Mouse (Mus musculus): ENCODE measurements around the gene Nmrk1. TPM values are rescaled to one million over a fixed set of nuclear protein-coding genes. Genes with fewer than 3 reads are reported as not detected.
"Not testable (repeated sequence)": the region's sequence is repeated elsewhere in the genome, so short reads cannot be mapped to it uniquely, and the experiment has no call there.

The Nmrk1 gene
- 6.4 and 8.8 TPM in 2 replicates for polyA plus RNA-seq (2014; fragmentation: Nextera tagmentation; extraction: Ambion mirVana)

DNA sequence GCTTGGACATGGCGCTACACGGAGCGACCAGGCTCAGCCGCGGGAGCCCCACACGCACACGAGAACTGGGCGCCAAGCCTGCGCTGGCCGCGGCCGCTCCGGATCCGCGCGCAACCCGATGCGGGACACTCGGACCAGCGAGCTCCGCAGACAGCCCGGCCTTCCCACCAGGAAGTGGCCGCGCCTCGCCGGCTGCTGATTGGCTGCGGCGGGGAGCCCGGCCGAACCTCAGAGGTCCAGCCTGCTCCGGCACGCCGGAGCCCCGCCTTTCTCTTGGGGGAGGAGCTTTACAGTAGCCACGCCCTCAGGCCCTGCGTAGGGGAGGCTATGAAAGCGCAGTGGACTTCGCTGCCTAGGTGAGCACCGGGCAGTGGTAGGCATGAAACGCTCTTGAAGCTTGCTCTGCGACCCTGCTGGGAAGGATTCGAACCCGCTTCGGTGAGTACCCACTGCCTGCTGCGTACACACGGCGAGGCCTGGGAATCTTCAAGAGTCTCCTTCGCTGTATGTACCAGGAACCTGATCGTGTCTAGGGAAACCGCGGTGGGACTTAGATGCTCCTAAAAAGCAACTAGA, at the start of gene Nmrk1, which contains the start of gene Ostf1:
Nmrk1 (plus strand) TSS at position 307 of the 576 bp plus-strand sequence.
Ostf1 (minus strand) TSS at position 180 of the 576 bp plus-strand sequence.
- ATAC-seq (ENCODE audit: low FRiP score) (peak; percentile 99), DNase-seq (ENCODE audit: low spot score) (peak; percentile 96)
- Histone ChIP-seq H3K9me3 (ENCODE audit: control insufficient read depth, low read length) (no peaks in the 10 kb centered on the region), H3K36me3 (ENCODE audit: control insufficient read depth, insufficient read depth, low read length) (no peaks in the 10 kb centered on the region), H3K27me3 (ENCODE audit: control insufficient read depth, insufficient read depth, low read length) (no peaks in the 10 kb centered on the region), H3K4me1 (replicated peaks; ENCODE audit: control insufficient read depth, insufficient read depth, low read length) (no peaks in the 10 kb centered on the region), H3K4me2 (replicated peaks; ENCODE audit: low read depth, low read length) (peak within 1 kb of the TSS; percentile 81), H3K9ac (ENCODE audit: low read depth, low read length) (peak within 1 kb of the TSS; percentile 70), H3K27ac (ENCODE audit: low read depth, low read length) (peak within 1 kb of the TSS; percentile 65), H3K4me3 (ENCODE audit: low read depth, low read length) (peak within 1 kb of the TSS; percentile 76)
- WGBS = under 1% methylated on average over 51 of the region's 51 CpGs

DNA sequence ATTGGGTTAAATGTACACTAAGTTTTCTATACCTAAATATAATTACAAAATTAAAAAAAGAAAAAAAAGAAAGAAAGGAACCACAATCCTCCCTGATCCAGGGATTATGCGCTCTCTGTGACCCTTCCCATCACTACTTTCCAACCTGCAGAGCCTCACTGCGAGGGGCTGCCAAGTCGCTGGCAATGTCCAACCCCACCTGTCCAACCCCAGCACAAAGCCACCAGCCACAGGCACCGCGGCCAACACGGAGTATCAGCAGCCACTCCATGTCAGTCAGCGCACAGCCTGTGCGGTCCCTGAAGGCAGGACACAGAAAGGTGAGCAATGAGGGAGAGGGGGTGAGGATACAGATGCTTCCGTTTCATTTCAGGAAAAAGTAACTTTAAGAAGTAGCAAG, 49.5 kb upstream of the Nmrk1 start:
- WGBS = 93% methylated on average over 9 of the region's 9 CpGs
- Histone ChIP-seq H3K9me3 (ENCODE audit: control insufficient read depth, low read length) (no peaks in the 10 kb centered on the region), H3K27ac (ENCODE audit: low read depth, low read length) (no peak overlapping the region), H3K27me3 (ENCODE audit: control insufficient read depth, insufficient read depth, low read length) (no peaks in the 10 kb centered on the region), H3K4me3 (ENCODE audit: low read depth, low read length) (no peak overlapping the region), H3K9ac (ENCODE audit: low read depth, low read length) (no peak overlapping the region), H3K36me3 (ENCODE audit: control insufficient read depth, insufficient read depth, low read length) (no peaks in the 10 kb centered on the region), H3K4me1 (replicated peaks; ENCODE audit: control insufficient read depth, insufficient read depth, low read length) (no peaks in the 10 kb centered on the region), H3K4me2 (replicated peaks; ENCODE audit: low read depth, low read length) (no peak overlapping the region)
- ATAC-seq (ENCODE audit: low FRiP score) = no peak
- no peak for DNase-seq (ENCODE audit: low spot score)

DNA sequence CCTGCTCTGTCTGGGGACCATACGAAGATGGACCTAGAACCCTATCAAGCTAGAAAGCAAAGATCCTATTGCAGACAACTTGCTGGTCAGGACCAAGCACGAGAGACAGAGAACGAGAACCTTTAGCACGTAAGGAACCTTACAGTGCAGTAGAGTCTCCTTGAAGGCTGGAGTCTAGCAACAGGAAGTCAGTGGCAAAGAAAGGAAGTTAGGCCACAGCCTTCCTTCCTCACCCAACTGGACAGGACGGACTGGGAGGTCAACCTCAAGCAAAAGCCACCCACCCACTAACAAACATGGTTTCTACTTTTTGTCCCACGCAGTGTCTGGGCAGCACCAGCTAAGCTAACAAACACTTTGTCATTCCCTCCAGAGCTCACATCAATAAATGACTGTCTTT, 48.9 kb upstream of the Nmrk1 start:
- Histone ChIP-seq H3K4me2 (replicated peaks; ENCODE audit: low read depth, low read length) (no peak overlapping the region), H3K9ac (ENCODE audit: low read depth, low read length) (no peak overlapping the region), H3K27ac (ENCODE audit: low read depth, low read length) (no peak overlapping the region), H3K27me3 (ENCODE audit: control insufficient read depth, insufficient read depth, low read length) (no peaks in the 10 kb centered on the region), H3K4me3 (ENCODE audit: low read depth, low read length) (no peak overlapping the region), H3K36me3 (ENCODE audit: control insufficient read depth, insufficient read depth, low read length) (no peaks in the 10 kb centered on the region), H3K4me1 (replicated peaks; ENCODE audit: control insufficient read depth, insufficient read depth, low read length) (no peaks in the 10 kb centered on the region), H3K9me3 (ENCODE audit: control insufficient read depth, low read length) (no peaks in the 10 kb centered on the region)
- ATAC-seq (ENCODE audit: low FRiP score) = no peak
- DNase-seq (ENCODE audit: low spot score) = no peak
- WGBS = 89% methylated on average over 6 of the region's 6 CpGs

DNA sequence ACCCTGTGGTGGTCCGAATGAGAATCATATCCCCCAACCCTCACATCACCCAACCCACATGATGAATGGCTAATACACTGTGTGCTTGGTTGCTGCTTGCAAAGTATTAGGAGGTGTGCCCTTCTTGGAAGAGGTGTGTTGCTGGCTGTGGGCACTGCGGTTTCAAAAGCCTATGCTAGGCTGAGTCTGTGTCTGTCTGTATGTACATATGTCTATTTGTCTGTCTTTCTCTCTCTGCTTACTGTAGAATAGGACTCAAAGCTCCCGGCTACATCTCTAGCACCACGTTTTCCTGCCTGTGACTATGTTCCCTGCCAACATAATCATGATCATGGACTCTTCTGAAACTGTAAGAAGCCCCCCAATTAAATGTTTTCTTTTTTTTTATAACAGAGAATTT, 48.0 kb upstream of the Nmrk1 start:
- H3K4me1 ChIP-seq (replicated peaks; ENCODE audit: control insufficient read depth, insufficient read depth, low read length) = no peaks in the 10 kb centered on the region
- 91% methylated on average over 4 of the region's 4 CpGs for WGBS
- ATAC-seq (ENCODE audit: low FRiP score) = no peak
- no peak overlapping the region for H3K4me2 ChIP-seq (replicated peaks; ENCODE audit: low read depth, low read length)
- no peaks in the 10 kb centered on the region for H3K27me3 ChIP-seq (ENCODE audit: control insufficient read depth, insufficient read depth, low read length)
- no peak overlapping the region for H3K4me3 ChIP-seq (ENCODE audit: low read depth, low read length)
- H3K9me3 ChIP-seq (ENCODE audit: control insufficient read depth, low read length) = no peaks in the 10 kb centered on the region
- no peak for DNase-seq (ENCODE audit: low spot score)
- no peak overlapping the region for H3K9ac ChIP-seq (ENCODE audit: low read depth, low read length)
- H3K36me3 ChIP-seq (ENCODE audit: control insufficient read depth, insufficient read depth, low read length) = no peaks in the 10 kb centered on the region
- H3K27ac ChIP-seq (ENCODE audit: low read depth, low read length) = no peak overlapping the region

DNA sequence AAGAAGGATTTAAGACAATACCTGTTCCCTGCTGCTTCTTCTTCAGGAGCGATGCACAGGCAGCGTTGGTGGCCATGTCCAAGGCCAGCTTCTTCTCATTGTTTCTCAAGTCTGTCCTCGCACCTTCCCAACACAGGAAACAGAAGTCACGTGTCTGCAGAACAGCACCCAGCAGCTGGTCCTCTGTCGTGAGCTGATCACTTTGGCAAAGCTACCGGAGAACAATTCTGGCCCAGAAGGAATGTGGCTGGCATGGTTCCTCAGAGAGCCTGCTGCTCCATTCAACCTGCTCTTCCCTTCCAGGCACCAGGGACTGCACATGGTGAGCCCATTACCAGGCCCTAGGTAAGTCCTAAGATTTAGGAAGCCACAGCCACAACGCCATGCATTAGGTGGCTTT, 47.1 kb upstream of the Nmrk1 start:
- no peaks in the 10 kb centered on the region for H3K36me3 ChIP-seq (ENCODE audit: control insufficient read depth, insufficient read depth, low read length)
- H3K27me3 ChIP-seq (ENCODE audit: control insufficient read depth, insufficient read depth, low read length) = no peaks in the 10 kb centered on the region
- no peak for DNase-seq (ENCODE audit: low spot score)
- H3K4me1 ChIP-seq (replicated peaks; ENCODE audit: control insufficient read depth, insufficient read depth, low read length) = no peaks in the 10 kb centered on the region
- ATAC-seq (ENCODE audit: low FRiP score) = no peak
- H3K4me3 ChIP-seq (ENCODE audit: low read depth, low read length) = no peak overlapping the region
- H3K4me2 ChIP-seq (replicated peaks; ENCODE audit: low read depth, low read length) = no peak overlapping the region
- H3K27ac ChIP-seq (ENCODE audit: low read depth, low read length) = no peak overlapping the region
- H3K9ac ChIP-seq (ENCODE audit: low read depth, low read length) = no peak overlapping the region
- 95% methylated on average over 7 of the region's 7 CpGs for WGBS
- no peaks in the 10 kb centered on the region for H3K9me3 ChIP-seq (ENCODE audit: control insufficient read depth, low read length)

DNA sequence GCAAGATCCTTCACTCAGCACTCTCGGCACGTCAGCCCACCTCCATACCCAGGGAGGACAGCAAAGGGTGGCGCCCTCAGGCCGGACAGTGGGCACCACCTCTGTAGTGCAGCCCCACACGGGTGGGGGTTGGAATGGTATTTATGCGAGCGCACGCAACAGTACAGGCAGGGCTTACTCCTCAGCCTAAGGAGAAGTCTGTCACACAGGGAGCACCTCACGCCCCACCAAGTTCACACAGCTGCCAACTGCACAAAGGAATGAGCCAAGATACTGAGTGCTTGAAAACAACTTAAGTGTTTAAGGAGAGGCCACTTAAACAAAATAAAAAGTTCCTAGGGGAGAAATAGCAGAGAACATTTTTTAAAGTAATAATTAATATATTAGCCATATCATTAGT, 44.6 kb upstream of the Nmrk1 start:
- Histone ChIP-seq H3K4me3 (ENCODE audit: low read depth, low read length) (no peak overlapping the region), H3K9me3 (ENCODE audit: control insufficient read depth, low read length) (no peaks in the 10 kb centered on the region), H3K9ac (ENCODE audit: low read depth, low read length) (no peak overlapping the region), H3K36me3 (ENCODE audit: control insufficient read depth, insufficient read depth, low read length) (no peaks in the 10 kb centered on the region), H3K4me2 (replicated peaks; ENCODE audit: low read depth, low read length) (no peak overlapping the region), H3K4me1 (replicated peaks; ENCODE audit: control insufficient read depth, insufficient read depth, low read length) (no peaks in the 10 kb centered on the region), H3K27me3 (ENCODE audit: control insufficient read depth, insufficient read depth, low read length) (no peaks in the 10 kb centered on the region), H3K27ac (ENCODE audit: low read depth, low read length) (no peak overlapping the region)
- ATAC-seq (ENCODE audit: low FRiP score) (no peak), DNase-seq (ENCODE audit: low spot score) (no peak)
- 94% methylated on average over 9 of the region's 9 CpGs for WGBS

DNA sequence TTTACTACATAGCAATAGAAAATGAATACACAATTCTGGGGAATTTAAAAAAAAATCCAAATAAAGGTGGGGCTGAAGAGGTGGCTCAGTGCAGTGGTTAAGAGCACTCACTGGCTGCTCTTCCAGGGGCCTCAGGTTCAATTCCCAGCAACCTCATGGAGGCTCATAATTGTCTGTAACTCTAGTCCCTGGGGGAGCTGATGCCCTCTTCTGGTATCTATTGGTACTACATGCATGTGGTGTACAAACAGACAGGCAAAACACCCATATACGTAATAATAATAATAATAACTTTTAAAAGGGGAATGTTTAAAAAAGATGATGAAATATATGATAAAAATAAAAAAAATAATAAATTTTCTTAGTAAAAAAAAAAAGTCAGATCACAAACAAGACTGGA, 43.5 kb upstream of the Nmrk1 start:
- Histone ChIP-seq H3K4me3 (ENCODE audit: low read depth, low read length) (no peak overlapping the region), H3K9ac (ENCODE audit: low read depth, low read length) (no peak overlapping the region), H3K4me1 (replicated peaks; ENCODE audit: control insufficient read depth, insufficient read depth, low read length) (no peaks in the 10 kb centered on the region), H3K36me3 (ENCODE audit: control insufficient read depth, insufficient read depth, low read length) (no peaks in the 10 kb centered on the region), H3K4me2 (replicated peaks; ENCODE audit: low read depth, low read length) (no peak overlapping the region), H3K9me3 (ENCODE audit: control insufficient read depth, low read length) (no peaks in the 10 kb centered on the region), H3K27me3 (ENCODE audit: control insufficient read depth, insufficient read depth, low read length) (no peaks in the 10 kb centered on the region), H3K27ac (ENCODE audit: low read depth, low read length) (no peak overlapping the region)
- DNase-seq (ENCODE audit: low spot score) (no peak), ATAC-seq (ENCODE audit: low FRiP score) (no peak)
- WGBS = 88% methylated on average over 1 of the region's 1 CpGs

DNA sequence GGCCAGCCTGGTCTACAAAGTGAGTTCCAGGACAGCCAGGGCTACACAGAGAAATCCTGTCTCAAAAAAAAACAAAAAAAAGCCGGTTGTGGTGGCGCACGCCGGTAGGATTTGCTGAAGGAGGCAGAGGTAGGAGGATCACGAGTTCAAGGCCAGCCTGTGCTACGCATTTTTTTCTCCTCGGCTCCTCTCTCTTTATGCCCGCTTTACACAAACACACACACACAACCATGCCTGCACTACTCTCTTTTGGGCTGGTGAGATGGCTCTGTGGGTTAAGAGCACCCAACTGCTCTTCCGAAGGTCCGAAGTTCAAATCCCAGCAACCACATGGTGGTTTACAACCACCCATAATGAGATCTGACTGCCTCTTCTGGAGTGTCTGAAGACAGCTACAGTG, 42.9 kb upstream of the Nmrk1 start:
- ATAC-seq (ENCODE audit: low FRiP score) = not testable (repeated sequence)
- WGBS = 91% methylated on average over 10 of the region's 10 CpGs

DNA sequence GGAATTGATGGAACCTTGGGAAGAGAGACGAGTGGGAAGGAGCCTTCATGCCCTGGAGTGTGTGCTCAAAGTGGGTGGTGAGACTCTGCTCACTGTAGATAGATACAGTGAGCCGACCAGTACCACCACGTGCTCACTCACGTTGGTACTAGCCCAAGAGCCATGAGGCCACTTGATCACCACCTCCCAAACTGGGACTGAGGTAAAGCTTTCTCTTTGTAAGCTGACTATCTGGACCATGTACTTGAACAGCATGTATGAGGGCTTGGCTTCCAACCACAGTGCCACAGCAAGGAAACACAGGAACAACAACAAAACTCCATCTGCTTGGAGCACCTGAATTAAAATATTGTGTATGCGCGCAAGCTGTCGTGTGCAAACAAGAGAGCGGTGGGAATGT, 42.5 kb upstream of the Nmrk1 start:
- no peak overlapping the region for H3K4me2 ChIP-seq (replicated peaks; ENCODE audit: low read depth, low read length)
- H3K27me3 ChIP-seq (ENCODE audit: control insufficient read depth, insufficient read depth, low read length) = no peaks in the 10 kb centered on the region
- H3K27ac ChIP-seq (ENCODE audit: low read depth, low read length) = no peak overlapping the region
- no peak for DNase-seq (ENCODE audit: low spot score)
- no peak for ATAC-seq (ENCODE audit: low FRiP score)
- H3K36me3 ChIP-seq (ENCODE audit: control insufficient read depth, insufficient read depth, low read length) = no peaks in the 10 kb centered on the region
- no peak overlapping the region for H3K9ac ChIP-seq (ENCODE audit: low read depth, low read length)
- WGBS = 92% methylated on average over 8 of the region's 8 CpGs
- H3K4me1 ChIP-seq (replicated peaks; ENCODE audit: control insufficient read depth, insufficient read depth, low read length) = no peaks in the 10 kb centered on the region
- H3K4me3 ChIP-seq (ENCODE audit: low read depth, low read length) = no peak overlapping the region
- H3K9me3 ChIP-seq (ENCODE audit: control insufficient read depth, low read length) = no peaks in the 10 kb centered on the region

More for the DNA sequence above, 42.9 kb upstream of the Nmrk1 start:
- H3K36me3 ChIP-seq (ENCODE audit: control insufficient read depth, insufficient read depth, low read length); DNase-seq (ENCODE audit: low spot score); H3K4me3 ChIP-seq (ENCODE audit: low read depth, low read length); H3K4me2 ChIP-seq (replicated peaks; ENCODE audit: low read depth, low read length); H3K27ac ChIP-seq (ENCODE audit: low read depth, low read length); H3K9me3 ChIP-seq (ENCODE audit: control insufficient read depth, low read length); H3K4me1 ChIP-seq (replicated peaks; ENCODE audit: control insufficient read depth, insufficient read depth, low read length); H3K9ac ChIP-seq (ENCODE audit: low read depth, low read length); H3K27me3 ChIP-seq (ENCODE audit: control insufficient read depth, insufficient read depth, low read length): not testable (repeated sequence)

All from hindbrain, embryonic 11.5 days (tissue).